Mouse (Mus musculus): ENCODE measurements around the gene Josd2. TPM values are rescaled to one million over a fixed set of nuclear protein-coding genes. Genes with fewer than 3 reads are reported as not detected.

Josd2 gene
- polyA plus RNA-seq, 2 experiments from 2014 or later = 39.9 to 67.9 TPM

GRCm38 (mm10) chr7:44446070-44446855 lies 21.5 kb upstream of the Josd2 start:
- no peak for ATAC-seq

- no peak for ATAC-seq
These were observed 14.5 kb upstream of the Josd2 start for GRCm38 (mm10) chr7:44453256-44453655.

GRCm38 (mm10) chr7:44456302-44456701 lies 11.5 kb upstream of the Josd2 start:
- ATAC-seq = no peak

- ATAC-seq = no peak
These were observed 7.7 kb upstream of the Josd2 start for GRCm38 (mm10) chr7:44460067-44460466.

- no peak for ATAC-seq
These were observed 6.8 kb upstream of the Josd2 start for GRCm38 (mm10) chr7:44460767-44461502.

- ATAC-seq = no peak
These were observed 6.1 kb upstream of the Josd2 start for GRCm38 (mm10) chr7:44461503-44462217.

GRCm38 (mm10) chr7:44462218-44463055 lies 5.3 kb upstream of the Josd2 start:
- no peak for ATAC-seq

GRCm38 (mm10) chr7:44463056-44463425 lies 4.7 kb upstream of the Josd2 start:
- no peak for ATAC-seq

- no peak for ATAC-seq
These were observed 4.1 kb upstream of the Josd2 start for GRCm38 (mm10) chr7:44463556-44464225.

- no peak for ATAC-seq
These were observed 3.3 kb upstream of the Josd2 start for GRCm38 (mm10) chr7:44464511-44464910.

- ATAC-seq = no peak
These were observed 2.7 kb upstream of the Josd2 start, which contains the start of gene Aspdh for GRCm38 (mm10) chr7:44465111-44465510. Aspdh (plus strand) TSS chr7:44465391.

- ATAC-seq = no peak
These were observed 1.5 kb upstream of the Josd2 start for GRCm38 (mm10) chr7:44466006-44466887.

- no peak for ATAC-seq
These were observed 880 bp upstream of the Josd2 start for GRCm38 (mm10) chr7:44466888-44467311.

- no peak for ATAC-seq
These were observed 985 bp downstream of the Josd2 start for GRCm38 (mm10) chr7:44468644-44469285.

- no peak for ATAC-seq
These were observed 2.2 kb downstream of the Josd2 start for GRCm38 (mm10) chr7:44469677-44470675.

- ATAC-seq = no peak
These were observed 3.2 kb downstream of the Josd2 start for GRCm38 (mm10) chr7:44470696-44471612.

GRCm38 (mm10) chr7:44471880-44472557 lies 4.2 kb downstream of the Josd2 start:
- no peak for ATAC-seq

All from activated CD4-positive, CD25-positive, alpha-beta regulatory T cell, adult 4 months (primary cell).